Mouse (Mus musculus) liver, embryonic 14.5 days (tissue): ENCODE results near the gene Eftud2.

ENCODE experiments used
- CTCF ChIP-seq: IDR thresholded peaks from 2 replicates; pipeline ENCODE4 v1.5.1; 2016; ENCODE audit warnings: antibody characterized with exemption, low read depth, control low read depth
- EP300 ChIP-seq: IDR thresholded peaks from 2 replicates; pipeline ENCODE4 v1.6.1; 2016; ENCODE audit warnings: antibody characterized with exemption, low read depth

DNA sequence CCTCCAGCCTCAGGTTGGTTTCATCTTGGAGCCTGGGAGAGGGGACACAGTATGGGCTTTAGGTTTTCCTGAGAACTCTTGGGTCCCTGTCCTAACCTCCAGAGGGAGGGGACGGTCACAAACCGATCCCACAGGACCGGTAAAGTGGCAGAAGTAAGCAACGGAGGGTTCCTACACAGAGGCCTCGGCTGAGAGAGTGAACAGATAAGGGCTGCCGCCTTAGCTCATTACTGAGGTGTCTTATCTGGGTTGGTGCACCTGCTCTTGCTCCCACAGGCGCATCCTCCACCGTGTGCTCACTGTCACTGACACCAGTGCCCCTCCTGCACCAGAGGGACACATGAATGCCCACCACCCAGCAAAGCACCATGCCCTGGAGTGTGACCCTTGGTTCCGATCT, 15.0 kb upstream of the Eftud2 start:
- TF ChIP-seq CTCF, result peak; percentile 11; the same call in 1 of the 2 replicates
- TF ChIP-seq EP300, result peak; percentile 85
